Mouse (Mus musculus) adrenal gland (tissue): ENCODE measurements around the gene Dennd2c.
"Not testable (repeated sequence)": the region's sequence is repeated elsewhere in the genome, so short reads cannot be mapped to it uniquely, and the experiment has no call there.

Experiments
- intact Hi-C: fragments of 180-260 bp; cut with DNase I; formaldehyde crosslinking; loops from one replicate; pipeline ENCODE4 v1.15.1; 2025

Gene Dennd2c

GRCm38 (mm10) chr3:103211101-103211500, 108.7 kb downstream of the Dennd2c start:
- intact Hi-C loops, result no loop called here

DNA sequence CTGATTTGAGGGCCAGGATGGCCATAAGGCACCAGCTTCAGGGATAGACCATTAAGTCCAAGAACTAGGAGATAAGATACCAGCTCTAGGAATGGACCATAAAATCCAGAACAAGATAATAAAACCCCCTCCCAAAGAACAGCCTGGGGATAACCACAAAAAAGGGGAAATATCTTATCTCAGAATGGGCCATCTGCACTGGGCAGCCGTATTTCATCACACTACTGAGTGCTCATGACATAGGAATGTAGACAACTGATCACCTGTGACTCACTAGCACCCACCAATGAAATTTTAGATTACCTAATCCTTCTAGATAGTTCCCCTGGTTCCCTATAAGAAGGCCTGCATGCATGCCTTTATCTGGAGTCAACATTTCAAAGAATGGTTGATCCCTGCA, 109.7 kb downstream of the Dennd2c start:
- intact Hi-C loops, result no loop called here

DNA sequence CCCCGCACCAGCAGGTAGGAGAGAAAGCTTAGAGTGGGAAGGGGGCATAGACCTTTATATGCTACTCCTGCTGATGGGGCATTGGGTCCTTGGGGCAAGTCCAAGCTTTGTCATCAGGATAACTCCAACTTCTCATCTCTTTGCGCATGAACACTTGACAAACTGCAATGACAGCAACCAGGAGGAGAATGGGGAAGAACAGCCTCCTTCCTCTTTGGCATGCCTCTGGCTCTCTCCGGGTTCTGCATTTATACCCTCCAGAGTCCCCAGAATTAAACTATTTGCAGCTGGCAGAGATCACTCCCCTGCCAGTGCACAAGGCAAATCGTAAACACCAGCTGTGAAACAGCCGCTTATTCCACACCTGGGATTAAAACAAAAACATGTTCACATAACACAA, 111.1 kb downstream of the Dennd2c start:
- intact Hi-C loops, result no loop called here

GRCm38 (mm10) chr3:103214593-103215285, 112.3 kb downstream of the Dennd2c start:
- intact Hi-C loops, result no loop called here

- intact Hi-C loops, result not testable (repeated sequence)
These were observed 113.0 kb downstream of the Dennd2c start for GRCm38 (mm10) chr3:103215399-103215798.
